ENCODE assay signal across 8 mouse cellular contexts in the genomic region with DNA sequence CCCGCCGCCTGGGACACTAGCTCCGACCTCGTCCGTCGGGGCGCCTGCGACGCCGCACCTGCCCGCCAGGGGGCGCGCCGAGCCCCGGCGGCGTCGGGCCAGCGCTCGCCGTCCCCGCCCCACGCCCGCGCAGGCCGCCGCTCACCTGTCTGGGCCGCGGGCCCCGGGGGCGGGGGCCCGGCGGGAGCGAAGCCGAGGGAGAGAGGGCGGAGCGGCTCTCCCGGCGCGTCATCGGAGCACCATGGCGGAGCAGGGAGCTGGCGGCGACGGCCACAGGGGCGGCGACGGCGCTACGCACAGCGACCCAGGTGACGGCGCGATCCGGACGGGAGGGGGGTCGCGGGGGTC. TPM values are rescaled to one million over a fixed set of nuclear protein-coding genes. Genes with fewer than 3 reads are reported as not detected.
DNase-seq lines count a peak whose midpoint lies in the region; ATAC-seq lines count a peak whose summit lies in the region.

No protein-coding gene starts in this region.

- no peaks in the 10 kb centered on the region for H3K36me3 ChIP-seq in intestine, embryonic 14.5 days (ENCODE audit: control insufficient read depth, insufficient read depth, low read length)
- no peaks in the 10 kb centered on the region for H3K36me3 ChIP-seq in limb, embryonic 15.5 days
- no peaks in the 10 kb centered on the region for H3K36me3 ChIP-seq in midbrain, embryonic 15.5 days (replicated peaks)
- no peaks in the 10 kb centered on the region for H3K36me3 ChIP-seq in splenic B cell, adult 2 months (ENCODE audit: control insufficient read depth, insufficient read depth, low read length, poor library complexity, severe bottlenecking)

- intact Hi-C loops in heart, postnatal 25 days (cut with DNase I), result no loop called here

- H3K9ac ChIP-seq in intestine, embryonic 14.5 days (ENCODE audit: low read length), result peak overlapping the region; percentile 64
- H3K9ac ChIP-seq in limb, embryonic 15.5 days, result peak overlapping the region; percentile 45
- H3K9ac ChIP-seq in midbrain, embryonic 15.5 days, result peak overlapping the region; percentile 58

- H3K4me1 ChIP-seq in intestine, embryonic 14.5 days (replicated peaks; ENCODE audit: control insufficient read depth, insufficient read depth, low read length), result no peaks in the 10 kb centered on the region
- H3K4me1 ChIP-seq in limb, embryonic 15.5 days, result peaks cover 15% of the 10 kb centered on the region
- H3K4me1 ChIP-seq in midbrain, embryonic 15.5 days, result peaks cover 22% of the 10 kb centered on the region

- peak overlapping the region; percentile 71 for H3K4me3 ChIP-seq in intestine, embryonic 14.5 days (ENCODE audit: low read depth, low read length)
- peak overlapping the region; percentile 73 for H3K4me3 ChIP-seq in limb, embryonic 15.5 days
- H3K4me3 ChIP-seq in midbrain, embryonic 15.5 days, result peak overlapping the region; percentile 70

- ATAC-seq in intestine, embryonic 14.5 days (replicated peaks; ENCODE audit: low FRiP score, low TSS enrichment, low read depth), result peak; percentile 94
- ATAC-seq in limb, embryonic 15.5 days (ENCODE audit: insufficient number of reproducible peaks, low FRiP score, low TSS enrichment, low read depth), result peak; percentile 30; the same call in 1 of the 2 replicates
- peak; percentile 80 for ATAC-seq in midbrain, embryonic 15.5 days (replicated peaks)

- DNase-seq in heart, adult 18-20 months, result peak; percentile 43 to 44
- DNase-seq in heart, postnatal 25 days (ENCODE audit: low spot score), result no peak
- peak; percentile 74 for DNase-seq in cerebellum, adult 9-10 months
- peak; percentile 40 to 53 for DNase-seq in frontal cortex, postnatal 36 days (ENCODE audit: low spot score in 2 of 2)
- peak; percentile 78 for DNase-seq in intestine, embryonic 14.5 days (ENCODE audit: low spot score)
- peak; percentile 65 for DNase-seq in splenic B cell, adult 2 months (ENCODE audit: low read depth, low spot score)

- peak overlapping the region; percentile 43 for H3K27ac ChIP-seq in intestine, embryonic 14.5 days (ENCODE audit: low read depth)
- no peak overlapping the region for H3K27ac ChIP-seq in limb, embryonic 15.5 days
- no peak overlapping the region for H3K27ac ChIP-seq in midbrain, embryonic 15.5 days

- H3K9me3 ChIP-seq in intestine, embryonic 14.5 days (ENCODE audit: control insufficient read depth, low read length), result no peaks in the 10 kb centered on the region
- H3K9me3 ChIP-seq in limb, embryonic 15.5 days, result no peaks in the 10 kb centered on the region
- no peaks in the 10 kb centered on the region for H3K9me3 ChIP-seq in midbrain, embryonic 15.5 days

- H3K27me3 ChIP-seq in intestine, embryonic 14.5 days (replicated peaks; ENCODE audit: control insufficient read depth, insufficient read depth, low read length), result peaks cover 42% of the 10 kb centered on the region
- H3K27me3 ChIP-seq in limb, embryonic 15.5 days, result peaks cover 39% of the 10 kb centered on the region
- peaks cover 27% of the 10 kb centered on the region for H3K27me3 ChIP-seq in midbrain, embryonic 15.5 days (replicated peaks)
- peaks cover 4% of the 10 kb centered on the region; the same call in 1 of the 2 replicates for H3K27me3 ChIP-seq in splenic B cell, adult 2 months (ENCODE audit: control insufficient read depth, insufficient read depth, low read length, poor library complexity, severe bottlenecking)

- WGBS in intestine, embryonic 14.5 days, result under 1% methylated on average over 52 of the region's 58 CpGs
- 1% methylated on average over 43 of the region's 58 CpGs for WGBS in limb, embryonic 15.5 days
- 1% methylated on average over 53 of the region's 58 CpGs for WGBS in midbrain, embryonic 15.5 days

- H3K4me2 ChIP-seq in intestine, embryonic 14.5 days (ENCODE audit: low read length), result peak overlapping the region; percentile 86
- H3K4me2 ChIP-seq in limb, embryonic 15.5 days, result peak overlapping the region; percentile 98
- peak overlapping the region; percentile 98 for H3K4me2 ChIP-seq in midbrain, embryonic 15.5 days

RNA-seq across cellular contexts. Expression of a gene that starts 0.5 kb away (rescaled TPM):
- 10 to 100 TPM; 11.2 to 20.6 TPM for total RNA-seq in heart, adult 18-20 months (2021)
- 10 to 100 TPM; 17.4 TPM for total RNA-seq in heart, postnatal 25 days (2021)
- polyA plus RNA-seq in intestine, embryonic 14.5 days (2014; fragmentation: Nextera tagmentation; extraction: Ambion mirVana), result 18.9 and 20.1 TPM in 2 replicates
- polyA plus RNA-seq in limb, embryonic 15.5 days (2015; fragmentation: Nextera tagmentation; extraction: Ambion mirVana), result 12.3 and 13.2 TPM in 2 replicates
- 6.6 and 7.7 TPM in 2 replicates for polyA plus RNA-seq in midbrain, embryonic 15.5 days (2015; fragmentation: Nextera tagmentation; extraction: Ambion mirVana)

Comparison
In these comparisons a context has a peak if more than half of its experiments do, and no peak if none do; other contexts are left out.
1. ATAC-seq: peak in every context shown above with its lines; median percentile 94 in intestine, embryonic 14.5 days; 80 in midbrain, embryonic 15.5 days; 30 in limb, embryonic 15.5 days.